Mouse (Mus musculus): ENCODE measurements at regions not wholly inside any gene's neighbourhood (a gene's known extent, or its start where the extent isn't known, plus 50 kb on each side); places are given as distances from the start of the nearest gene placed in this dataset.
"Not testable (repeated sequence)": the region's sequence is repeated elsewhere in the genome, so short reads cannot be mapped to it uniquely, and the experiment has no call there.

- TF ChIP-seq CTCF (IDR thresholded peaks at IDR 0.05; ENCODE audit: borderline replicate concordance, extremely low read depth, insufficient read depth, insufficient read length) (no peak), POLR2A (IDR thresholded peaks at IDR 0.05; ENCODE audit: borderline replicate concordance, extremely low read depth, insufficient read depth, insufficient read length, poor library complexity, severe bottlenecking) (no peak)
- peak; percentile 3 for DNase-seq (ENCODE audit: low read depth)
Measured at GRCm38 (mm10) chr1:101524447-101524846, 1751.9 kb downstream of the Cntnap5b start.

GRCm38 (mm10) chr1:101530001-101530400 is 1757.4 kb downstream of the Cntnap5b start:
- TF ChIP-seq CTCF (IDR thresholded peaks at IDR 0.05; ENCODE audit: borderline replicate concordance, extremely low read depth, insufficient read depth, insufficient read length) (no peak), POLR2A (IDR thresholded peaks at IDR 0.05; ENCODE audit: borderline replicate concordance, extremely low read depth, insufficient read depth, insufficient read length, poor library complexity, severe bottlenecking) (no peak)
- peak; percentile 1 for DNase-seq (ENCODE audit: low read depth)

- no peak for DNase-seq (ENCODE audit: low read depth)
- no peak for TF ChIP-seq CTCF (IDR thresholded peaks at IDR 0.05; ENCODE audit: borderline replicate concordance, extremely low read depth, insufficient read depth, insufficient read length)
- TF ChIP-seq POLR2A (IDR thresholded peaks at IDR 0.05; ENCODE audit: borderline replicate concordance, extremely low read depth, insufficient read depth, insufficient read length, poor library complexity, severe bottlenecking), result no peak
Measured at GRCm38 (mm10) chr1:101572256-101572655, 1799.7 kb downstream of the Cntnap5b start.

- DNase-seq (ENCODE audit: low read depth), result peak; percentile 54
- no peak for TF ChIP-seq POLR2A (IDR thresholded peaks at IDR 0.05; ENCODE audit: borderline replicate concordance, extremely low read depth, insufficient read depth, insufficient read length, poor library complexity, severe bottlenecking)
- no peak for TF ChIP-seq CTCF (IDR thresholded peaks at IDR 0.05; ENCODE audit: borderline replicate concordance, extremely low read depth, insufficient read depth, insufficient read length)
Measured at GRCm38 (mm10) chr1:101585325-101586028, 1812.9 kb downstream of the Cntnap5b start.

- peak; percentile 1 for DNase-seq (ENCODE audit: low read depth)
- TF ChIP-seq CTCF (IDR thresholded peaks at IDR 0.05; ENCODE audit: borderline replicate concordance, extremely low read depth, insufficient read depth, insufficient read length) (no peak), POLR2A (IDR thresholded peaks at IDR 0.05; ENCODE audit: borderline replicate concordance, extremely low read depth, insufficient read depth, insufficient read length, poor library complexity, severe bottlenecking) (no peak)
Measured at GRCm38 (mm10) chr1:101628461-101628860, 1855.9 kb downstream of the Cntnap5b start.

GRCm38 (mm10) chr1:101629006-101629405 is 1856.4 kb downstream of the Cntnap5b start:
- DNase-seq (ENCODE audit: low read depth), result no peak
- TF ChIP-seq POLR2A (IDR thresholded peaks at IDR 0.05; ENCODE audit: borderline replicate concordance, extremely low read depth, insufficient read depth, insufficient read length, poor library complexity, severe bottlenecking), result no peak
- no peak for TF ChIP-seq CTCF (IDR thresholded peaks at IDR 0.05; ENCODE audit: borderline replicate concordance, extremely low read depth, insufficient read depth, insufficient read length)

GRCm38 (mm10) chr1:101664287-101664686 is 1891.7 kb downstream of the Cntnap5b start:
- not testable (repeated sequence) for DNase-seq (ENCODE audit: low read depth)

GRCm38 (mm10) chr1:101683772-101684434 is 1911.3 kb downstream of the Cntnap5b start:
- no peak for TF ChIP-seq CTCF (IDR thresholded peaks at IDR 0.05; ENCODE audit: borderline replicate concordance, extremely low read depth, insufficient read depth, insufficient read length)
- no peak for TF ChIP-seq POLR2A (IDR thresholded peaks at IDR 0.05; ENCODE audit: borderline replicate concordance, extremely low read depth, insufficient read depth, insufficient read length, poor library complexity, severe bottlenecking)

GRCm38 (mm10) chr1:101684983-101685382 is 1912.4 kb downstream of the Cntnap5b start:
- no peak for DNase-seq (ENCODE audit: low read depth)
- no peak for TF ChIP-seq CTCF (IDR thresholded peaks at IDR 0.05; ENCODE audit: borderline replicate concordance, extremely low read depth, insufficient read depth, insufficient read length)
- TF ChIP-seq POLR2A (IDR thresholded peaks at IDR 0.05; ENCODE audit: borderline replicate concordance, extremely low read depth, insufficient read depth, insufficient read length, poor library complexity, severe bottlenecking), result no peak

More at GRCm38 (mm10) chr1:101683772-101684434, 1911.3 kb downstream of the Cntnap5b start:
- peak; percentile 34 for DNase-seq (ENCODE audit: low read depth)

Measured in brain, embryonic 14.5 days (tissue).